Mouse (Mus musculus) forebrain, postnatal 0 days (tissue): ENCODE results near the gene Uaca. TPM values are rescaled to one million over a fixed set of nuclear protein-coding genes. Genes with fewer than 3 reads are reported as not detected.
"Not testable (repeated sequence)": the region's sequence is repeated elsewhere in the genome, so short reads cannot be mapped to it uniquely, and the experiment has no call there.

Experiments
- ATAC-seq: fragments of 200-750 bp; cut with Nextera tagmentation; 2 replicates; pipeline ENCODE4 v1.8.0; 2017; ENCODE audit warnings: mild to moderate bottlenecking, moderate library complexity
- DNase-seq: peaks from one replicate; pipeline ENCODE4 v3.0.0-alpha.2; 2015
- H3K27ac ChIP-seq: fragments of 300-500 bp; sonication (generic); 2 replicates; pipeline ENCODE4 v1.5.1; 2014; ENCODE audit warnings: low read depth, mild to moderate bottlenecking, antibody characterized with exemption, low read length, moderate library complexity, mixed read lengths
- H3K27me3 ChIP-seq: fragments of 300-500 bp; sonication (generic); 2 replicates; pipeline ENCODE4 v1.6.1; 2014; ENCODE audit warnings: mild to moderate bottlenecking, low read length, mixed read lengths; ENCODE audit not compliant: insufficient read depth
- H3K36me3 ChIP-seq: fragments of 300-500 bp; sonication (generic); 2 replicates; pipeline ENCODE4 v1.6.1; 2014; ENCODE audit warnings: mild to moderate bottlenecking, moderate library complexity; ENCODE audit not compliant: insufficient read depth
- H3K4me1 ChIP-seq: fragments of 300-500 bp; sonication (generic); 2 replicates; pipeline ENCODE4 v1.6.1; 2014; ENCODE audit warnings: antibody characterized with exemption; ENCODE audit not compliant: insufficient read depth
- H3K4me2 ChIP-seq: fragments of 300-500 bp; sonication (generic); 2 replicates; pipeline ENCODE4 v1.6.1; 2014; ENCODE audit warnings: low read depth, mild to moderate bottlenecking, moderate library complexity
- H3K4me3 ChIP-seq: fragments of 300-500 bp; sonication (generic); 2 replicates; pipeline ENCODE4 v1.5.1; 2014; ENCODE audit warnings: low read depth, low read length, mixed read lengths
- H3K9ac ChIP-seq: fragments of 300-500 bp; sonication (generic); 2 replicates; pipeline ENCODE4 v1.6.1; 2014; ENCODE audit warnings: mild to moderate bottlenecking
- H3K9me3 ChIP-seq: fragments of 300-500 bp; sonication (generic); 2 replicates; pipeline ENCODE4 v1.6.1; 2016; ENCODE audit warnings: low read length
- CTCF ChIP-seq: sonication (generic); IDR thresholded peaks from 2 replicates; pipeline ENCODE4 v1.5.1; 2016; ENCODE audit warnings: antibody characterized with exemption, control low read depth, low read depth
- WGBS: fragments of 180-500 bp; shearing (Covaris S2); extraction: QIAGEN DNeasy Blood & Tissue Kit; methylation state at CpG from one replicate; pipeline ENCODE4 v1.1.7; 2014; 5-methylcytosine and 5-hydroxymethylcytosine counted together
- polyA plus RNA-seq: library from polyadenylated mRNA; unstranded; fragments of >200 nt; fragmentation: Nextera tagmentation; extraction: Ambion mirVana; gene quantifications from 2 replicates; pipeline ENCODE4 v1.2.1, GENCODE M21; 2015
- total RNA-seq: library from RNA; depleted of rRNA; stranded (reverse); fragments of >200 nt; gene quantifications from 2 replicates; pipeline ENCODE4 v1.2.3, GENCODE M21; 2014

Gene Uaca
- total and polyA plus RNA-seq, 2 experiments from 2014 or later: 8.9 to 10.2 TPM

- no peaks in the 10 kb centered on the region for H3K36me3 ChIP-seq
- ATAC-seq (no peak), DNase-seq (no peak)
- no peak overlapping the region for H3K4me2 ChIP-seq
- TF ChIP-seq CTCF: no peak
- WGBS: 94% methylated on average over 5 of the region's 5 CpGs
- no peaks in the 10 kb centered on the region; the same call in 1 of the 2 replicates for H3K27me3 ChIP-seq
- H3K9ac ChIP-seq: no peak overlapping the region
- H3K4me1 ChIP-seq: no peaks in the 10 kb centered on the region
- no peaks in the 10 kb centered on the region for H3K9me3 ChIP-seq
- no peak overlapping the region for H3K27ac ChIP-seq
- H3K4me3 ChIP-seq: no peak overlapping the region
Observed at GRCm38 (mm10) chr9:60802341-60802740, 8.0 kb downstream of the Uaca start.

- Histone ChIP-seq H3K4me1 (no peaks in the 10 kb centered on the region), H3K27ac (no peak overlapping the region), H3K9me3 (no peaks in the 10 kb centered on the region), H3K4me2 (no peak overlapping the region), H3K4me3 (no peak overlapping the region), H3K36me3 (no peaks in the 10 kb centered on the region), H3K27me3 (no peaks in the 10 kb centered on the region), H3K9ac (no peak overlapping the region)
- TF ChIP-seq CTCF: no peak
- no peak for DNase-seq
- 91% methylated on average over 2 of the region's 2 CpGs for WGBS
- ATAC-seq: no peak
Observed at GRCm38 (mm10) chr9:60806021-60806420, 11.7 kb downstream of the Uaca start.

GRCm38 (mm10) chr9:60807996-60808395, 13.7 kb downstream of the Uaca start:
- no peak for DNase-seq
- no peak overlapping the region for H3K9ac ChIP-seq
- no peak overlapping the region for H3K27ac ChIP-seq
- no peaks in the 10 kb centered on the region for H3K9me3 ChIP-seq
- 95% methylated on average over 5 of the region's 5 CpGs for WGBS
- no peak for TF ChIP-seq CTCF
- no peaks in the 10 kb centered on the region for H3K36me3 ChIP-seq
- H3K27me3 ChIP-seq: no peaks in the 10 kb centered on the region
- no peak for ATAC-seq
- H3K4me1 ChIP-seq: no peaks in the 10 kb centered on the region
- no peak overlapping the region for H3K4me2 ChIP-seq
- H3K4me3 ChIP-seq: no peak overlapping the region

GRCm38 (mm10) chr9:60813139-60813880, 19.0 kb downstream of the Uaca start:
- Histone ChIP-seq H3K36me3 (no peaks in the 10 kb centered on the region), H3K9ac (no peak overlapping the region), H3K9me3 (no peaks in the 10 kb centered on the region), H3K4me3 (no peak overlapping the region), H3K27me3 (no peaks in the 10 kb centered on the region), H3K4me1 (no peaks in the 10 kb centered on the region), H3K4me2 (no peak overlapping the region), H3K27ac (no peak overlapping the region)
- no peak for TF ChIP-seq CTCF
- WGBS: 23% methylated on average over 11 of the region's 11 CpGs
- DNase-seq: no peak
- no peak for ATAC-seq

GRCm38 (mm10) chr9:60815502-60815901, 21.2 kb downstream of the Uaca start:
- TF ChIP-seq CTCF: no peak
- Histone ChIP-seq H3K4me1 (no peaks in the 10 kb centered on the region), H3K9me3 (no peaks in the 10 kb centered on the region), H3K27ac (no peak overlapping the region), H3K4me2 (no peak overlapping the region), H3K9ac (no peak overlapping the region), H3K36me3 (no peaks in the 10 kb centered on the region), H3K27me3 (no peaks in the 10 kb centered on the region), H3K4me3 (no peak overlapping the region)
- ATAC-seq (no peak), DNase-seq (no peak)
- WGBS: 95% methylated on average over 8 of the region's 8 CpGs

GRCm38 (mm10) chr9:60817585-60817984, 23.2 kb downstream of the Uaca start:
- Histone ChIP-seq H3K27me3 (no peaks in the 10 kb centered on the region), H3K27ac (no peak overlapping the region), H3K9me3 (no peaks in the 10 kb centered on the region), H3K9ac (no peak overlapping the region), H3K4me1 (no peaks in the 10 kb centered on the region), H3K4me2 (no peak overlapping the region), H3K36me3 (no peaks in the 10 kb centered on the region; the same call in 1 of the 2 replicates), H3K4me3 (no peak overlapping the region)
- DNase-seq (no peak), ATAC-seq (no peak)
- WGBS: 90% methylated on average over 5 of the region's 5 CpGs
- TF ChIP-seq CTCF: no peak

- not testable (repeated sequence) for H3K36me3 ChIP-seq, H3K9me3 ChIP-seq, H3K27ac ChIP-seq, H3K9ac ChIP-seq, H3K27me3 ChIP-seq, H3K4me2 ChIP-seq, H3K4me3 ChIP-seq, H3K4me1 ChIP-seq, DNase-seq, ATAC-seq
- 48% methylated on average over 7 of the region's 8 CpGs for WGBS
Observed at GRCm38 (mm10) chr9:60818582-60818981, 24.2 kb downstream of the Uaca start.
